Mouse (Mus musculus): ENCODE measurements around the gene Olfr466. TPM values are rescaled to one million over a fixed set of nuclear protein-coding genes. Genes with fewer than 3 reads are reported as not detected.

Gene Olfr466
- not detected for total RNA-seq (2021)

DNA sequence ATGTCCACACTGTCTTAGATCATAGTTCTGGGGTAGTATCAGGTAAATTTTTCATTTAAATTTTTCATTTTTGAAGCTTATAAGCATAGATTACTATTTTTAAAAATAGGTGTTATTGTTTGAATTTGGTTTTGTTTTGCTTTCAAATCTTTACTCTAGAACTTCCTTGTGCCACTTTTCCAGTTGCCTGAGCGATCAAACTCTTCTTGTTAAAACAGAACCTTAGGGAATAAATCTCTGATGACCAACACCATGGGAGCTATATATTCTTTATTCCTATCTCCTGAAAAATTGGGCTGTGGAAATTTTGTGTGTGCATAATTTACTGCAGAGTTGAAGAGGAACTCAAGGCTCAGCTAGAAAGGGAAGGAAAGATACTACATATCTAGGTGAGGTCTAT, at the start of gene Olfr466:
Gene Olfr466 (plus strand): TSS at position 301 of the 400 bp plus-strand sequence.
- no peak for DNase-seq (ENCODE audit: low spot score in 2 of 2)
- intact Hi-C loops (cut with DNase I) = no loop called here

DNA sequence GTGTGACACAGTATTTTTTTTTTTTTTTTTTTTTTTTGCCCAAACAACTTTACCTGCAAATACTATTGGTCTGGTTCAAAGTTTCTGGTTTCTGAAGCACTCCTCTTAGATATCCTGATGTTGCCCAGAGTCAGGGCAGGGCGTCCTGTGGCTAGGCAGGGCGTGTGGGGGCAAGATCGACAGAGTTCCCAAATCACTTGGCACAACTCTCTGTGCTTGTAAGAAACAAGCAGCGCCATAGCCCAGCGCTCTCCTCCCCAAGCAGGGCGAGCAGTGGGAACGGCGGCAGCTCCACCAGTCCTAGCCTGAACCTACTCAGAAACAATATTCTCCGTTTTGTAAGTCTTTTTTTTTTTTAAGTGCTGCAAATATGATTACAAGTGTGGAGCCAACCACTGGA, 49.4 kb upstream of the Olfr466 start:
- no peak for DNase-seq (ENCODE audit: low spot score in 2 of 2)
- intact Hi-C loops (cut with DNase I) = no loop called here

DNA sequence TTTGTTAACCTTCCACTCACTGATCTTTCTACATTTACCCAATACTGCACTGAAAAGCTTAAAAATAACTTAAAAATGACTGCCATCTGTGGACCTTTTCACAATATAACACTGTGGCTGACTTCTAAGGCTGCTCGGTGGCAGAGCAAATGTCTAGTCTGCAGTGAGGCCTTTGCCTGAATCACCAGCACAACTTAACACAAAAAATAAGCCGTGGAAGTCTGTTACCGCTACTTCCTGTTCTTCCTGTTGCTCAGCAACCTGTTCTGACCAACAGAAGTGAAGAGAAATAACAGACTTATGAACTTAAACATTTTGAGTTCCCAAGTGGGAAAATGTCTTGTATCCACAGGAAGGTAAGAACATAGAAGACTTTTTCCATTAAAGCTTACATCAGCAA, 48.8 kb upstream of the Olfr466 start:
- DNase-seq (ENCODE audit: low spot score in 2 of 2) = no peak
- intact Hi-C loops (cut with DNase I) = no loop called here

DNA sequence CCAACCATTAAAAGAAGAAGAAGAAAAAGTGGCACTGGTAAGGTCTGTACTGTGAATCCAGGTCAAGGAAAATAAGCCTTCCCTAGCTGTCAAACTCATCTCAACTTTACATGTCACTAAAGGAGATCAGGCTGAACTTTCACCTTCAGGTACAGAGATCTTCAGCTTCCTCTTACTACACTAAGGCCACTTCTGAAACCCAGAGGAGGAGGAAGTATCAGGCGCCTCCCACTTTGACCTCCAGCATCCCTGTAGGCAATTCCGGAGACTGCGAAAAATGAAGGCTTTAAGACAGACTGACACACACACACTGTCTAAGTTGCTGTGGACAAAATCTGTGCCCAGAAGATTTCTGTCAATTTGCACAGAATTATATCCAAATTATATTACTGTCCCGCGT, 38.1 kb upstream of the Olfr466 start:
- no peak for DNase-seq (ENCODE audit: low spot score in 2 of 2)
- intact Hi-C loops (cut with DNase I) = loop anchor here (1.0 to 5.0 kb wide), 3 partner anchors 129 to 745 kb away; no protein-coding TSS in a partner anchor

DNA sequence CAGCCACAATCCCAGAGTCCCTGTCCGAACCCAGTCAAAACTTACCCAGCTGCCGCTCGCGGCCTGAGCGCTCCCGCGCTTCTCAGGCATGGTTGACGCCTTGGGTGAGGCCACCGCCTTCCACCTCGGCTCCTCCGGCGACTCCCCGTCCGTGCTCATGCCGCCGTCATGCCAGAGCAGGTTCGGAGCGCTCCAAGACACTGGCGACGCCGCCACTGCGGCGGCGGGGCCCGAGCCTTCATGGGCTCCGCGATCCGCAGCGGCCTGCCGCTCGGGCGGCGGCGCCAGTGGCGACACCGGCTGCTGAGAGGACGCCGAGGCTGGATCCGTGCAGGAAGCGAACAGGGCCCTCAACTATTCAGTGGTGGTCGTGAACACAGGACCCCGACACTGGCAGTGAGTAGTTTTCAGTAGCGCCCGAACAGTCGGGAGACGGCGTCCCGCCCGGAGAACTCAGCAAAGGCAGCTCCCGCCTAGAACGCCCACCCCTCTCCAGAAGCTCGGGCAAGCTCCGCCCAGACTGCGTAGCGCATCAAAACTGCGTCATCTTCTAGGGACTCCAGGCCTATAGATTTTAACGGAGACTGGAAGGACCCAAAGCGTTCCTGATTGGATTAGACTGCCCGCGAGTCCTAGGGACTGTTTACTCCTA, 37.5 kb upstream of the Olfr466 start, which contains the start of gene Mfsd14b:
Gene Mfsd14b (minus strand): TSS at position 517 of the 652 bp plus-strand sequence.
- intact Hi-C loops (cut with DNase I) = loop anchor here (1.0 to 5.0 kb wide), 3 partner anchors 129 to 745 kb away; no protein-coding TSS in a partner anchor
- peak; percentile 91 to 97 for DNase-seq (ENCODE audit: low spot score in 2 of 2)

DNA sequence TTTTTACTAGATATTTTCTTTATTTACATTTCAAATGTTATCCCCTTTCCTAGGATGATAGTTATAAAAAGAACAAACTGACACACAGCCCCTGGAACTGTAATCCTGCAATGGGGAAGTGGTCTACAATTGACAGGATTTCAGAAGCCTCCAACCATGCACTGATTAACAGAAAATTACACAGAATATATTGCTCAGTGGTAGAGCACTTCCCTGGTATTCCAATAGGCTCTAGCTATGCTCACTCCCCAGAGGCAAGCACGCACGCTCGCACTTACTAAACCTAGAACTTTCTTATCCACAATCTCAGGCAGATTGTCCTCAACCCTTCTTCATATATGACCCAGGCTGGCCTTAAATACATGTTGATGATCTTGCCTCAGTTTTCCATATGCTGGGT, 36.8 kb upstream of the Olfr466 start:
- intact Hi-C loops (cut with DNase I) = loop anchor here (5.0 kb wide), 2 partner anchors 666 to 746 kb away; no protein-coding TSS in a partner anchor
- no peak for DNase-seq (ENCODE audit: low spot score in 2 of 2)

DNA sequence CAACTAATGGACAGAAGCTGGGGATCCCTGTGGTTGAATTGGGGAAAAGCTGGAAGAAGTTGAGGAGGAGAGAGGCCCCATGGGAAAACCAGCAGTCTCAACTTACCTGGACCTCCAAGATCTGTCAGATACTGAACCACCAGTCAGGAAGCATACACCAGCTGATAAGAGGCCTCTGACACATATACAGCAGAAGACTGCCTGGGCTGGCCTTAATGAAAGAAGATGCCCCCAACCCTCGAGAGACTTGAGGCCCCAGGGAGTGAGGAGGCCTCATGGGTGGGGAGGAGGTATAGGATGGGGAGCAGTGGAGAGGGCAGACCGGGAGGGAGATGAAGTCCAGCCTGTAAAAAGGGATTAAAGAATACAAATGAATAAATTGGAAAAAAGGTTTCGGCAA, 29.1 kb upstream of the Olfr466 start:
- DNase-seq (ENCODE audit: low spot score in 2 of 2) = no peak
- intact Hi-C loops (cut with DNase I) = no loop called here

DNA sequence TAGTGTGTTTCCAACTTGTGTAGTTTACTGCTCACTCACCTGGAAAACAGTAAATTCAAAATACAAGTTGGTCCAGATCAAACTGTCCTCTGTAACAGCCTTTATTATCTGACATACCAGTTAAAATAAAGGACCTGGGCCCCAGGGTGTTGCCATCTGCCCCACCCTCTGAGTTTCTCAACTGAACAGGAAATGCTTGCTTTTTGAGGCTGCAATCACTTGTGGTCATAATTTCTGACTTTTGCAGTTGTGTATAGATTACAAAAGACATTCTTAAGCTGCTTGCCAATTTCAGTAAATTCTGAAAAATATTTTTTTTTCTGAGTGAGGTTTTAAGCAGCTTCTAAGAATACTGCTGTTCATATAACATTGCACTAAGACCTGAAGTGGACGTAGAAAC, 27.9 kb upstream of the Olfr466 start:
- no peak for DNase-seq (ENCODE audit: low spot score in 2 of 2)
- intact Hi-C loops (cut with DNase I) = no loop called here

DNA sequence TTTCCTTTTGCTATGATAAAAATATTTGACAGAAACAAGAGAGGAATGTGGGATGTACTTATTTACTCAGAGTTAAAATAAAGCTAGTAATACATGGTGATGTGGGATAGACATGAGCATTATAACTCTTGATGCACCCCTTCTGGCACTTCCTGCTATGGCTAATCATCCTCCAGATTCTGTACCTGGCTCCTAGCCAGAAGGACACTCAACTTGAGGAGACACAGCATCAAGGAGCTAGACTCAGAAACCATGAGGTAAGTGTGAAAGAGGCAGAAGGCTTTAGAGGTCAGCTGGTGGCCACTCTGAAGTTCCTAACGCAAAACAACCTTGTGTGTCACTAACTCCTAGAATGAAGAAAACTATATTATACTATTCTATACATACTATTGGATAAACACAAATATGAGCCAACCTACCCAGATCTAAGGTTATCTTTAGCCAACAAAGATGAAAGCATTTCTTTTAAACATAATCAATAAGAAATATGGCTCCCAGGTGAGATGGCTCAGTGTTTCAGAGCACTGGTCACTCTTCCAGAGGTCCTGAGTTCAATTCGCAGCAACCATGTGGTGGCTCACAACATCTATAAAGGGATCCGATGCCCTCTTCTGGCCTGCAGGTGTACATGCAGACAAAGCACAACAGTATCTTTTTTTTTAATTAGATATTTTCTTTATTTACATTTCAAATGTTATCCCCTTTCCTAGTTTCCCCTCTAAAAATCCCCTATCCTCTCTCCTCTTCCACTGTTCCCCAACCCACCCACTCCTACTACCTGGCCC, 22.8 kb upstream of the Olfr466 start:
- DNase-seq (ENCODE audit: low spot score in 2 of 2) = no peak
- intact Hi-C loops (cut with DNase I) = loop anchor here (5.0 kb wide), 1 partner anchor 90 kb away; no protein-coding TSS in a partner anchor

DNA sequence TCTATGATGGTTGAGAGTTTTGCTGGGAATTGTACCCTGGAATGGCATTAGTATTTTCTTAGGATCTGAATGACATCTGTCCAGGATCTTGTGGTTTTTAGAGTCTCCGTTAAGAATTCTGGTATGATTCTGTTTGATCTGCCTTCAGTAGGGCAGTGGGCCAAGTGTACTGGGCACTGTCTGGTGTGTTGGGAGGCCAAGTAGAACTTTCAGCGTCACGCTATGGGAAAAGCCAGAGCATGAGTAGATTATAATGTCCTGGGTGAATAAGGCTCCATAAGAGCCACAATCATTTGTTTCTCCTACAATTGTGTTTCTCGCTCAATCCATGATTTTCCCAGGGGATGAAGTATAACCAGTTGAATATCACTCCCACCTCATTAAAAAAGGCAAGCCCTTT, 12.3 kb upstream of the Olfr466 start, which contains the start of gene Olfr465-ps1:
Gene Olfr465-ps1 (plus strand): TSS at position 301 of the 400 bp plus-strand sequence.
- intact Hi-C loops (cut with DNase I) = no loop called here
- no peak for DNase-seq (ENCODE audit: low spot score in 2 of 2)

DNA sequence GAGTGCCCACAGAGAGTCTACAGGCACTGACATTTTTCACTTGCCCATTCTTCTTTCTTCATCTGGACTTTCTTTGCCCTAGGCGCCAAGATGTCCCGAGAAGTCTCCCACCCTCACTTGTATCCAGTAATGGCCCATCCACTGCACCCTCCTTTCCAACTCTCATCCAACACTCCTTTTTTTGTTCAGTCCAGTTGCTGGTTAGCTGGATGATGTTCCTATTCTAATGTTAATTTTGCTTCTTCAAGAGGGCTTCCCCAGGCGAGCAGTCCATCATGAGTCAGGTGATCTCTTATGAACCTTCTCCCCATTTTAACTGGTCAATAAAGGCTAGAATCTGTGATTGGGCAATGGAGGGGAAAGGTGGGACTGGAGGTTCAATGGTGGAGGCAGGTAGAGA, 24.1 kb downstream of the Olfr466 start:
- intact Hi-C loops (cut with DNase I) = no loop called here
- no peak for DNase-seq (ENCODE audit: low spot score in 2 of 2)

DNA sequence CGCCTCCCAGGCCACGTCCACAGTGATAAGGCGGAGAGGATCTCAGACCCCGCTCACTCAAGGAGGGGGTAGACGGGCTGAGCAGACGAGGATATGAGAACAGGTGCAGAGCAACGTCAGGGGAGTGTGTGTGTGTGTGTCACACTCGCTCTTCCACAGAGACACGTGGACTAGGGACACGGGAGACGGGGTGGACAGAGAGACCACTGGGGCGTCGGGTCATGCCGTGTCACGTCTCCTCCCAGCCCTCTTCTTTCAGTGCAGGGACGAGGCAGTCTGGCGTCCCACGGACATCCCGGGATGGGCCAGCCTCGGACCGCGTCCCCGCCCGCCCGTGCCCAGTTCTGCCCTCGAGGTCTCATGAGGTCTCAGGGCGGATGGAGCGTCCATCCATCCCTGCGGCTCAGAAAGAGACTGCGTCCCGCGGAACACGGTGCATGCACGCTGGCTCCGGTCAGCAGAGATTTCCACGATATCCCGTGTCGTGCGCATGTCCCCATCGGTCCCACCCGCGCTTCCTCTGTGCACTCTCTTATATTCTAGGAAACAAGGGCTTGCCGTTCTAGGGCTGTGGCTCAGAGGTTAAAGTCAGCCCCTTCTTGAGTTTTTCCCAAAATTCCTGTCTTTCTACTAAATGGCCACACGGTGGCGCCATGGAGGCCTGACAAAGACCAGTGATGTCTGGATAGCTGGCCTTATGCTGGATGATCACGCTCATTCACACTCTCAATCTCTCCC, 25.9 kb downstream of the Olfr466 start:
- intact Hi-C loops (cut with DNase I) = loop anchor here (2.0 kb wide), 1 partner anchor 135 kb away; no protein-coding TSS in a partner anchor
- peak; percentile 2 to 23 for DNase-seq (ENCODE audit: low spot score in 2 of 2)

DNA sequence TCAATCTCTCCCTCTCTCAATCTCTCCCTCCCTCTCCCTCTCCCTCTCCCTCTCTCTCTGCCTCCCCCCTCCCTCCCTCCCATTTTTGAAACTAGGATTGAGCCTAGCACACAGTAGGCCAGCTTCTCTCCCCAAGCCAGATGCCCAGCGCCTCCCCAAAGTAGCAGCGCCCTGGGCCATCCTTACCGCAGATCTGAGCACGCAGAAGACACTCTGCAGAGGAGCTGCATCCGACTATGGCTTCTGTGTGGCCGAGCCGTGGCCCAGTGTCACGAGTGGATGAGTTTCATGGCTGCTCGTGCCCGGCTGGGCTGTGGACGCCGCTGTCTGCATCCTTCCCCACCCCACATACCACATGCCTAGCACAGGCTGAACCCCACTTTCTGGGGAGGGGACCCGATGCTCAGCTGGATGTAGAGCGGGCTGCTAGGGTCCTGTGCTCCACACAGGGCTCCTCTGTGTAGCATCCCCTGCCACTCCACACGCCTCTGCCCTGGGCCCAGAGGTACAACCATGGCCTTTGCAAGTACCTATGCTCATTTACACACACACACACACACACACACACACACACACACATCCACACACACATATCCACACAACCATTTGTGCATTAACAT, 26.5 kb downstream of the Olfr466 start:
- intact Hi-C loops (cut with DNase I) = loop anchor here (2.0 kb wide), 1 partner anchor 134 kb away; no protein-coding TSS in a partner anchor
- no peak for DNase-seq (ENCODE audit: low spot score in 2 of 2)

DNA sequence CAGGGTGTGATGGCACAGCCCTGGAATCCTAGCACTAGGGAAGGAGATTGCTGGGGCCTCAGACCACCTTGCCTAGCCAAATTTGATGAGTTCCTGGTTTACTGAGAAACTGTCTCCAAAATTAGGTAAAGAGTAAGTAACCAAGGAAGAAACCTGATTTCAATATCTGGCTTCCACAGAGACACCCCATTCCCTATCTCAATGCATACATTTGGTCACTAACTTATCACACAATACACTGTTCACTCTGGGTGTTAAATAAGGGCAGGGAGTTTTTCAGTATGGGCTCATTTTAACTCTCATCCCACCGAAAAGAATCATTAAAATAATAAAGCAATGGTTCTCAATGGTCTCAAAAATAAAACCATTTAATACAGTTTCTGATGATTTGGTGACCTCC, 50.6 kb downstream of the Olfr466 start:
- DNase-seq (ENCODE audit: low spot score in 2 of 2) = no peak
- intact Hi-C loops (cut with DNase I) = no loop called here

Other genes starting within 250 kb of the Olfr466 start
- 1 to 10 TPM; 5.0 to 7.7 TPM for gene Cntnap3, start 246.3 kb upstream of the Olfr466 start, total RNA-seq (2021)
- not detected for gene Spata31, start 232.8 kb upstream of the Olfr466 start, total RNA-seq (2021)
- not detected for gene Spata31d1c, start 117.2 kb upstream of the Olfr466 start, total RNA-seq (2021)
- not detected for gene Prss47, start 97.5 kb upstream of the Olfr466 start, total RNA-seq (2021)
- 10 to 100 TPM; 45.0 to 48.0 TPM for gene Mfsd14b, start 37.3 kb upstream of the Olfr466 start, total RNA-seq (2021)
- gene Olfr465-ps1, start 12.2 kb upstream of the Olfr466 start, total RNA-seq (2021) = not detected
- gene Nlrp4f, start 55.7 kb downstream of the Olfr466 start, total RNA-seq (2021) = under 1 TPM in 1 of 2 experiments, not detected in 1; 0.18 TPM
- gene Gm10775, start 109.3 kb downstream of the Olfr466 start, total RNA-seq (2021) = under 1 TPM in 1 of 2 experiments, not detected in 1; 0.50 TPM
- 10 to 100 TPM; 57.6 to 71.4 TPM for gene Zfp369, start 128.6 kb downstream of the Olfr466 start, total RNA-seq (2021)

Measured in left cerebral cortex, postnatal 25 days (tissue).